Mouse (Mus musculus) cerebellum, postnatal 14 days (tissue): ENCODE measurements around the gene Asic5.
A peak's percentile ranks its signal among the peaks of the same experiment; 100 is the strongest.

Source experiments
- DNase-seq, 2 experiments: peaks; one replicate each; pipeline ENCODE4 v3.0.0; 2021; ENCODE audit warnings: mixed read lengths in 2 of 2

Asic5 gene

DNA sequence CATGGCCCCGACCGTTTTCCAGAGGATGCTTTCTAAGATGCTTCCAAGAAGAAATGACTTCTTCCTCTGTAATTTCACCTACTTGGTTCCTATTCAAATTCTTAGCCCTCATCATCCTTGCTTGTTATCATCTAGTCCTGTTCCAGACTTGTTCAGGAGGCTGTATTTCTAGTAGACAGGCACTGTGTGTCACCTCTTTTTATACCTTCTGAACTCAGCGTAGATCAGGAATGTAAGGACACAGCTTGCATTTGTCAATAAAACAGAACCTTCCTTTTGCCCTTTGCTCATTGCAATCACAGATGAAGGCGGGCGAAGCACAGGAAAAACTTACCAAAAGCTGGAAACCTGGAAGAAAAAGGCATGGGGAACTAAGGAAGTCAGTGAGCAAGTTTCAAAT lies at the start of gene Asic5:
TSS of gene Asic5 (plus strand) at position 301 of the 400 bp plus-strand sequence.
- no peak for DNase-seq

DNA sequence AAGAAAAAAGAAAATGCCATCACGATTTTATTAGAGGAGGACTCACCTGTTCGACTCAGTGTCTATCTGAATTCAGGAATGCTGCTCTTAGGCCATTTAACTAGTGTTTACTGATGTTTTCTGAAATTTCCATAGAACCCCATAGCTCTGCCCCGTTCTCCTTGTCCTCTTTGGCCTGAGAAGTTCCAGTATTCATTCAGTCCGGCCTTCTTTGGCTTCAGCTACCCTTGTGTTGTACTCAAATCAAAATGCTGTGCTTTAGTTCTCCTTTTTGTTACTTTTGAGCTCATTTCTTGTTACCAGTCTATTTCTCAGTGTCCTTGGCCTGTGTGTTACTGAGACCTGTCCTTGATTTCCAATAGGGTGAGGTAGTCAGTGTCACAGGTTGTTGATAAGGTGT lies 48.7 kb upstream of the Asic5 start:
- no peak for DNase-seq

DNA sequence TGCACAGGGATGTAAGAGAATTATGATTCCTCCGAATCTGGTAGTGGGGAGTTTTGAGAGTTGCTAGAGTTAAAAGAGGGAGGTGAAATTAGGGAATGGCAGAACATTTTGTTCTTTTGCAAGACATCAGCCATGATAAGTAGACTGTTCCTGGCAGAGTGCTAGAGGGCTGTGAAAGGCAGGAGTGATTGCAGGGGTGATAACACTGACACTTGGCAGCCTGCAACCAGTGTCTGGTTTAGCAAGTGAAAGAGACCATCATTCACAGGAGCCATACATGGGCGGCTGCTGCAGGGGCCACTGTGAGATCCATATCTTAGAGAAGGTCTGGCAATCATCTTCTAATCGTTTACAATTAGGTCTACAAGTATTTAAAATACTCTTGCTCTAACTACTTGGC lies 43.2 kb upstream of the Asic5 start:
- DNase-seq: no peak

DNA sequence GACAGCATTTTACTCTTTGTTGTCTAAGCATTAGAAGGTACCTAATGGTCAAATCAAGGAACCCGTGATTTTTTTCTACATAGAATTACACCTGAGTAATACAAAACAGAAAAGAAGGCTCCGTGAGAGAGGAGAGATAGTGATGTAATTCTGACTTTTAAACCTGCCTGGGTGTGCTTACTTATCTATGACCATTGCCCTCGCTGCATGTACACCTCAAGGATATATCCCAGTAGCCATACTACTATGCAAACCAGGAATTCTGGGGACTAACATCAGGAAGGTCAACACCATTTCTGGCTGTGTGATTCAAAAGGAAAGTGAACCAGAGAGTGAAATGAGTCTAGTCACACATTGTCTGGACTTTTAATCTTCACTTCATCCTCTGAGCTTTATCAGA lies 39.7 kb upstream of the Asic5 start:
- no peak for DNase-seq

DNA sequence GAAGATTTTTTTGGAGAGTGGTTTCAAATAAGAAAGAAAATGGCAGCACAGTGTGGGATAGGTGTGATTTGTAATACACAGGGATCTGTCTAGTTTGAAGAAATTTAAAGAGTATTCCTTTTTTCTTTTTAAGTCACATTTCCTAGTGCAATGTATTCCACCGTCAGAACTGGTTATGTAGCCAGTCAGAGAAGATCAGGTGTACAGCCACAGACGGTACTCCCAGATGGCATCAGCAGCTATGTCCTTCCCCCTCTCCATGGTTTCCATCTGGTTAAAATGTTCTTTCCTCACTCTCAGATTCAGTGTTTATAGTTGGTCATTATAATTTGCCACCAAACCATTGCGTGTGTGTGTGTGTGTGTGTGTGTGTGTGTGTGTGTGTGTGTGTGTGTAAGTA lies 39.0 kb upstream of the Asic5 start:
- no peak for DNase-seq

DNA sequence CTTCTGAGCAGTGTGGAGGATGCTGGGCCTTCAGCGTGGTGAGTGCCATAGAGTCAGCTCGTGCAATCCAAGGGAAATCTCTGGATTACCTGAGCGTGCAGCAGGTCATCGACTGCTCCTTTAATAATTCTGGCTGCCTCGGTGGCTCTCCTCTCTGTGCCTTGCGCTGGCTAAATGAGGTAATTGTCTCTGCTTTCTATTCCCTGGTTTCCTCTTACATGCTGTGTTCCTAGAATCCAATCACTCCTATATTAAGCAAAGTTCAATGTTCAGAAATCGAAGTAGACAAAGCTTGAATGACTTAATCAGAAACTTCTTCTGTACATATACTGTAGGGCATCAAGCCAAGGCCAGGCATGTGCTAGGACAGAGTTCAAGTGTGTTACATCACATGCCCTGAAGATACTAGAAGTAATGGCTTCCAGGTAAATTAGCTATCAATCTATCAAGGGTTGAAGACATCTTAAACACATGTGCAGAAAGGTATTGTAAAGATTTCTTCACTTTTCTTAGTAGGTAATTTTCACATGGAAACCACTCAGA lies 37.2 kb upstream of the Asic5 start:
- DNase-seq: no peak

DNA sequence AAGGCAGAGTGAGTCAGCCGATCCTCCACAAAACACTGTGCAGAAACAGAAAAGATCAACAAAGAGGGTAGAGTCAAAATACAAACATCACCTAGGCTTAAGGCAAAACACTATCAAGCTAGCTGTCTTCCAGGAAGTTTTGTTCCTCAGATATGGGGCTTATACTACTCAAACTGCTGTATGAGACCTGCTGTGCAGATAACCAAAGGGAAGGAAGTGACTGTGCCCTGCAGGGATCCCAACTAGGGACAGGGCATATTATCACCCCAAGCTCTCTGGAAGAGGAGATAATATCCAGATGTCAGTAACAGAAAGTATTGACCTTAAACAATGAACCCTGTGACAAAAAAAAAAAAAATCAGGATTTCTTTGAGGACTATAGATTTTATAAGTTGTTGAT lies 33.0 kb upstream of the Asic5 start:
- DNase-seq: no peak

DNA sequence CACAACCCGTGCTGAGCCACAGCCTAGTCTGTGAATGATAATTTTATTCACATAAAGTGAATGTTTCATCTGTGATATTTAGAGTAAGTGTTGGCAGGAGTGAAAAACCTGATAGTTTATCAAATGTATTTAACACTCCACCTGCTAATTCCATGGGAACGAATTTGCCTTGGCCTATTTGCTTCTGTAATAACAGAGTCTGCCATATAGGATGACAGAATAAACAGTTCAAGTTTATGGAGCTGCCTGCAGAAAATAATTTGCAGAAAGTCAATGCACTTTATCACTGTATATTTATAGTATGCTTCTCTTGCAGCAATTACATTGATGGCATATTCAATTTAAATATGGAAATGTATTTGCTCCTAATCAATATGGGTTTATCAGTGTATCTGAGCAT lies 30.3 kb upstream of the Asic5 start:
- DNase-seq: no peak

DNA sequence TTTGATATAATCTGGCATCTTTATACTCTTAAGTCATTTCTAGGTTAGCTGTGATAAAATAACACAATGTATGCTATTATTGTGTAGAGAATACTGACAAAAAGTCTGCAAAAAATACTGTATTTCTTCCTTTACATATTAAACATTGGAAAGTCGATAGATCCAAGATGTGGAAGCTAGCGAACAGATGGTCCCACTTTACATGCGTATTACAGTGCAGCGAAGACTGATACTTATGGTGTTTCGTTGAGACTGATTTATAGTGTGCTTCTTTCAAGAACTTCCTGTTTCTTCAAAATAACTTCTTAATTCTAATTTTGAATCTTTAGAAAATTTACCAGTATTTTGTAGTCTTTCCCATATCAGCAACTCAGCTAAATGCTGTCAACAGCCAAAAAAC lies 24.6 kb upstream of the Asic5 start:
- no peak for DNase-seq

DNA sequence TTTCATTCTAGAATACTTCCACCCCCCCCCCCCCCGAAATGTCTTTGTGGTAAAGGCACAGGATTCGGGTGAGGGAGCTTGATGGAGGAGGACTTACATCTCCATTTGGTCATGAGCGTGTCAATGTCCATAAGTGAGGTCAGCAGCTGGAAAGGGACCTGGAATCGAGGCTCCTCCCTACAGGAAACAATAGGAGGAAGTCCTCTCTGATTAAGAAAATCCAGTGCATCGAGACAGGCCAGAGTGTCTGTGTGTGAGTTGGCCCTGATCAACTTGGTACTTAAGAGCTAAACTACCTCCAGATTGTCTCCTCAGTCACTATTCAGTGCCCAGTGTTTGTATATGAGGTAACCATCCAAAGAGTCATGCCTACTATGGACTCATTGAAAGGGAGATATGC lies 20.8 kb upstream of the Asic5 start:
- no peak for DNase-seq

DNA sequence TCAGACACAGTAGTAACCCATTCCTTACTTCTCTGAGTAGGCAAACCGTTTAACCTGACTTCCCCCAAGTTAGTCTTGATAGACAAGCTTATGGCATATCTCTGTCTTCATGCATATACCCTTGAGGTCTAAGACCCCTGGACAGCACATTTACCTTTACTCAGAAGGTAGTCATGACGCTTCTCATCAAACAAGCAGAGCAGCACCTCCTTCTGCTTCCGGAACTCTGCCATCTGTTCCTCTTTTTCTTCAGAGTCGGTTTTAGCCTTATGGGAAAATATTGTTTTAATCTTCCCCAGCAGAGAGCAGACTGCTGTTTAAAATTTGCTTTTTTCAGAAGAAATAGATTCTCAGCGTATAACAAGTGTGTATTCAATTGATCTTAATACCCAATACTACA lies 18.3 kb upstream of the Asic5 start:
- peak in 1 of 2 experiments; percentile 32 for DNase-seq

DNA sequence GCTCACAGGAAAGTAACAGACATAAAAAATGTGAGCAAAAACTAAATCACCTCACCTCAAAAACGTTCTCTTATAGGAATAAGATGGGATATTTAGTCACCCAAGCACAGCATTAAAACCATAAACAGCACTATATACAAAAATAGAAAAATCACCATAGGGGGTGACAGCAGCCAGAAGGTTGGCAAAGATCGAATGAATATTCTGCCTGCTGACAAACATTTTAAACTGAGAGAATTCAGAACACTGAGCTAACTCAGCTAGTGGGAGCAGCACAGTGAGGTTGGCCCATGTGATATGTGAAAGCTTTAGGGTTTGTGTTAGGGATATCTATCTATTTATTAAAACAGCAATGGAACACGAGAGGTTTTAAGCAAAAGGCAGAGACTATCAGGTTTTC lies 17.5 kb upstream of the Asic5 start:
- peak; percentile 17 to 60 for DNase-seq

DNA sequence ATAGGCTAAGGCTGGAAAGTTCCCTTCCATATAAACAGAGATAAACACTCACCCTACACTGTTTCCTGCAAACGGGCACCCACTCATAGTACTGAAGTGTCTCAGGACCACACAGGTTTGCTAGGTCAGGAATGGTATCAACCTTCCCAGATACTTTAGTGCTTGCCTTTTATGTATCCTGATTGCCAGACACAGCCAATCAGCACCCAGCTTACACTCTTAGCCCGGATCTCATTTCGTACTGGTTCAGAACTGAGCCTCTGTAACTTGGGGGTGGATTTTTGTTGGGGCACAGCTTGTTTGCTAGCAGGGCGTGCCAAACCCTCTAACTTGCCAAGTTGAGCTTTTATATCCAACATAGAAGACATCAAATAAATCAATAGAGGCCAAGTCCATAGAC lies 6.5 kb upstream of the Asic5 start:
- no peak for DNase-seq

DNA sequence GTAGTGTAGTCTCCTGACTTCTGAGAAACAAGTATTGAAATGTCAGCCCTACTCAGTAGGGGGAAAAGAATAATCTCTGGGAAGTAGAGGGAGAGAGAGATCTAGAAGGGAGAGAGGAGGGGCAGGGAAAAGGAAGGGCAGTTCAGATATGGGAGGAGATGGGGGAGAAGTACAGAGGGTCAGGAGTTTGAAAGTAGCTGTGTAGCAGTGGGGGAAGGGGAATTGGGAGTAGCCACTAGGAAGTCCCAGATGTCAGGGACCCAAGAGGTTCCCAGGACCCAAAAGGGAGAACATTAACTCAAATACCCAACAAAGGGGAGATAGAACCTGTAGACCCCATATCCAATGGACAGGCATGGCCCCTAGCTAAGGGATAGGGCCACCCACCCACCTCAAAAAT lies 6.0 kb upstream of the Asic5 start, which contains the start of gene Tdo2:
TSS of gene Tdo2 (minus strand) at position 101 of the 400 bp plus-strand sequence.
- no peak for DNase-seq

DNA sequence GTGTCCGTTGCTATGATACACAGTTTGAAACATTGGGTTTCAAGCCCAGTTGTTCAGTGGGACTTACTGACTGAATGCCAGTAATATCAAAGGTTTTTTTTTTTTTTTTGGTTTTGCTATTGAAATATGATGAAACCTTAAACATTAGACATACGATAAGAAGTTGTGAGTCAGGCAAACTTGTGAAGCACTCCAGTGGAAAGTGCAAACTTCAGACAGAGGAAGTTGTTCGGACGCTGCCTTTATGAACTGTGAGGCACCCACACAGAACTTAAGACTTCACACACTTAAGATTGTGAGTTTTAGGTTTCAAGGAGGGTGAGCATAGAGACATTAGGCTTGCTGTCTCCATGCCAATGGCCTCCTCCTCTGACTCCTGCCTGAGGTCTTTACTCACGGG lies 514 bp upstream of the Asic5 start:
- no peak for DNase-seq

DNA sequence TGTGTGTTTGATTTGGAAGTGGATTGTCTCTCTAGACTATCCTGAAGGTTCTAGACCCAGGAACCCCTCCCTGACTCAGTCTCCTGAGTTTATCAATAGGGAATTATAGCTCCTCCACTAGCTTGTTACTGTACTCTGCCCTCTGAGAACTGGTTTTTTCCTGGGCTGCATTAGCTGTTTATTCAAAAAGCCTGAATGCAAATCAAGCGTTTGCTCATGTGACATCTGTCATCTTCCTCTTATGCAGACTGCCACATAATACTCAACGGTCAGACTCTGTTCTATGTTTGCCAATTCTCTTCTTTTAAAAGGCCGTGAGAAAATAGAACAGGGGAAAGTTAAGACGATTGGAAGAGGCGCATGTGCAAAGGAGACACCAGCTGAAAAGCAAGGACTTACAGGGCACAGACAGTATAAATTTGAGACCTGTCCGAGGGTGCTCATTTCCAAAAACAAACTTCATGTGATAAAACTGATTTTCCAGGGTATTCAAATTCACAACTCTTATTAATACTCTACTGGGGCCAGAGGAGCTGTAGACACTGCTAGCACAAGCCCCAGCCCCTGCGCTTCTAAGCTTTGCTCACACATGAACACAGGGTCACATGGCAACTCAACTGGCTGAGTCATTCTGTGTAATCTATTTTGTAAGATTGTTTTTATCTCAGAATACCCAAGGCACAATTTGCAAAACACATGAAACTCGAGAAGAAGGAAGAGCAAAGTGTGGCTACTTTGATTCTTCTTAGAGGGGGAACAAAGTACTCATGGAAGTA lies 1.2 kb downstream of the Asic5 start:
- no peak for DNase-seq

DNA sequence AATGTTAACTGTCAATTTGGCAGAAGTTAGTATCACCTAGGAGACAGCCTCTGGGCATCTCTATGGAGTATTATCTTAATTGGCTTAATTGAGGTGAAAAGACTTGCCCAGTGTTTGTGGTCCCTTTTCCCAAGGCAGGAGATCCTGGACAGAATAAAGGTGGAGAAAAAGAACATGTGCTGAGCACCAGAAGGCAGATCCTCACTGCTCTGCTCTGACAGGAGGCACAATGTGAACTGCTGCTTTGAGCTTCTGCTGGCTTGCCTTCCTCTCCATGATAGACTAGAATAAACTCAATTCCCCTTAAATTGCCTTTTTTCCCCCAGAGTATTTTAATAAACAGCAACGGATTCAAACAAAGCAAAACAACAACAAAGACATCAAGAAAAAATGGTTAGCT lies 3.0 kb downstream of the Asic5 start:
- no peak for DNase-seq

DNA sequence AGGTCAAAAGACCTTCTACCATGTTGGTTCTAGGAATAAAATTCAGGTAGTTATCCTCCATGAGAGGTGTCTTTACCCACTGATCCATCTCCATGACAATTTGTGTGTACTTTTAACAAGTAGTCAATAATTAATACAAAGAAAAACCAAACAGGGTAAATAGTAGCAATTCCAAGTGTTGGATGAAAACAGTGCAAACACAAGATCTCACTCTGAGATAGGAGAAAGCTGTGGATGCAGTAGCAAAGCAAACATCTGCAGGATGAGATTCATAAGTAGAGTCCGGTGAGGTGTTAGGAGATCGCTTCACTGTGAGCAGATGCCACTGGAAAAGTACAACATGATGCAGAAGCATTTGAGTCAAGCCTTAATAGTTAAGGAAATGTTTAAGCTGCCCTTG lies 4.0 kb downstream of the Asic5 start:
- DNase-seq: no peak

DNA sequence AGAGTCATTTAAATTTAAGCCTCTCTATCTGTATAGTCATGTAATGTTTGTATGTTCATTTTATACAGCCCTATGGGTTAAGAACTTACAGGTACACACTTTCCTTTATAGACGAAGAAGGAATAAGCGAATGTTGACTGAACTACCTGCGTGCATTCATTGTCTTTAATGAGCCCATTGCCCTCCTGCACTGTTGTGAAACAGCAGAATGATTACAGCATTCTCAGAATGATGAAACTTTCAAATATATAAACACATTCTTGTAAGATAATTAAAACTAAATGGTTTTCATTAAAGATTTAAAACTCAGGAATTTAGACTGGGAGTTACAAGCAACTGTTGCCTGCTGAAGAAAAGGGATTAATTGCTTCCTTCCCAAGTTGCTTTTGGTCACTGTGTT lies 5.5 kb downstream of the Asic5 start:
- DNase-seq: no peak

DNA sequence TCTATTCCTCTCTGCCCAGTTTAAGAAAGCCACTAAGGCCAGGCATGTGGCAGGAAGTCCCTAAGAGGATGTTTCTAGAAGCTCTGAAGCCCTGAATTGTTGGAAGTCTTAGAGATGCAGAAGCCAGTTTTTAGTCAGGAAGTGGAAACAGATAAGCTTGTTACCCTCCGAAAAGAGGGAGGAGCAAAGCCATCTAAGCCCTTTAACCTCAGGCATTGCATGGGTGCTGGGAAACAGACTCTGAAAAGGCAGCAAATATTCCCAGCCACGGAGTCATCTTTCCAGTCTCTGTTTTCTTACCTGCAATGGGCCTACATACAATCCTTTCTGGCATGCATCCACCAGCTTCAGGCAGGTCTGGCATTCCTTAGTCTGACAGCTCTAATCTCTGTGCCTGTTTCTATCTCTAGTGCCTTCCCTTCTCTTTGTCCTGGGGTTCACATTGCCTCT lies 7.6 kb downstream of the Asic5 start:
- no peak for DNase-seq

DNA sequence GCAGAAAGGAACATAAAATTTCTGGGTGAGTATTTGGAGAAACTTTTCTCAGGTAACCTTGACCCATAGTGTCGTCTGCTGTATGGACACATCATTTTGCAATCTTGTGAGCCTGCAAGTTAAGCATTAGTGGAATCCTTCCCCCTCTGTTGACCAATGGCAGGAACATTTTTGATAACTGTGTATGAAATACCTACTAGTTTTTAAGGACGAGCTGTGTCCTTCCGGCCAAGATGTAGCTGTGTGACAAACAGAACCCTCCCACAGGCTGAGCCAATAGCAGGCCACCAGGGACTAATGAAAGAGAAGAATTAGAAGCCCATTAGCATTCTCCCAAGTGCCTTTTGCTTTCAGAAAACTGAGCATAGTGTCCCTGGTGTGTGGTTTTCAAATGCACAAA lies 8.4 kb downstream of the Asic5 start:
- DNase-seq: no peak

DNA sequence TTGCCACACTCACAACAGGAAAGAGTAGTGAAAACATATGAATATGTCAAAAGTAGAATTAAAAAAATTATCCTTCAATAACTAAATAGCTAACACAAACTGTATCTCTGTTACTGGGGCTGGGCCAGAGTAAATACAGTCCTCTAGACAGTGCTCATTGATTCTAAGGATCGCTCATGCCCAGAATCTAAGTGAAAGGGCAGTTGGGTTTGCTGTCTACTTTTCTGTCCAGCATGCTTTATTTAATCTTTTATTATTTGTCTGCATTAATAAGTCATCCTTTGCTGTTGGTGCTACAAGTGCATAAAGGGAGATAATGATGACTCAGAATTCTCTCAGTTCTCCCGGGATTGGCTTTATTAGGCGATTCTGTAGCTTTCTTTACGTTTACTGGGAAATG lies 13.3 kb downstream of the Asic5 start:
- no peak for DNase-seq

DNA sequence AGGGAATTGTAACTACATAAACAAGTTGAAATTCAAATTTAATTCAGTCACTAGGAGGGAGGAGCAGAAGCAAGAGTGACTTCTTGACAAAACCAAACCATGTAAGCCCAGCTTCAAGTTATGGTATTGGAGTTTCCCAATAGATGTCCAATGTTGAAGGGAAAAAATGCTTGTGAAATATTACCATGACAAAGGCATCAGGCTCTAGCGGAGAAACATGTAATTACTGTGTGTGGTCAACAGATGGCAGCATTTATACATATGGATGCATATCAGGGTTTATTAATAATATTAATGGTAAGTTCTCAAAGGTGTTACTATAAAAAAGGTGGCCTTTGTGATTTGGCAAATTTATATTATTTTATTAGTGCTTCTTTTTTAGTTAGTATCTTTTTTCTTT lies 13.9 kb downstream of the Asic5 start:
- peak; percentile 50 to 64 for DNase-seq

DNA sequence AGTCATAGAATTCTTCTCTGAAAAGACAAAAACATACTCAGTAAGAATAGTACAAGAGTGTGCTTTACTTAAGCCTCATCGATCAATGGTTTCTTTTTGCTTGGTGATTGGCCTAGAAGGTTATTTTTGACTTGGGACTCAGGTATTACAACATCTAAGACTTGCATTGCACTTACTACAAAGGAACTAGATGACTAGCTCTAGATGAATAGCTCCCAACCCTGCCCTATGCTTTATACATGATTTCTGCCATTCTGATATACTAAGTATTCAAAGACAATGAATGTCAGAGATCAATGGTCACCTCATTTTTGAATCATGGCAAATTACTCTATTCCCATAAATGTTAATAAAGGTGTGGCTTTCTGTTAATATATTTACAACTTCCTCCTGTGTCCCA lies 24.9 kb downstream of the Asic5 start:
- DNase-seq: no peak

DNA sequence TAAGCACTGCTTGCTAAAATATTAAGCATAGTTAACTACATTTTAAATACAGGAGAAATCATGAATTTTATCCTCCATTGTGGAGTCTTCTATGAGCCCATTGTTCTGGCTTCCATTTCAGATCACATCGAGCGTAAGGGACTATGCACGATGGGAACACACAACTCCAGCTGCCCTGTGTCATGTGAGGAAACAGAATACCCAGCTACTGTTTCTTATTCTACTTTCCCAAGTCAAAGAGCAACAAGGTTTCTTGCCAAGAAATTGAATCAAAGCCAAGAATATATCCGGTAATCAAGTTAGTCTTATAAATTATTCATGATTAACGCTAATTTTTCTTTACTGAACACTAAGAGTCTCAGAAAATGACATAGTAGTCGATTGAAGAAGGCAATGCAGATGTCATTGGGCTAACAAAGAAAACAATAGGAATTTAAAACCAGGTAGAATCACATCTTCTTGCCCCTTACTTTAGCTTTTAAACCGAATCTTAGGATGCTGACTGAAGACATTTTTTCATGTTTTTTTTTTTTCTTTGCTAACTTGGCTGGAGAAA lies 32.1 kb downstream of the Asic5 start:
- DNase-seq: no peak
